Comparison of ENCODE assay signal across 9 mouse cellular contexts in genomic region chr7:92897021-92897420, GRCm38 (mm10). TPM values are rescaled to one million over a fixed set of nuclear protein-coding genes. Genes with fewer than 3 reads are reported as not detected.
DNase-seq lines count a peak whose midpoint lies in the region; ATAC-seq lines count a peak whose summit lies in the region.
"Had no signal": no experiment of that assay in that cellular context is flagged by ENCODE, and none has a peak within 500 bp of the region (broad histone marks: within the 10 kb centered on the region; RNA-seq: fewer than 3 reads in every experiment).

No protein-coding gene starts in this region.

- ATAC-seq in hindbrain, embryonic 16.5 days, result peak; percentile 67
- ATAC-seq in hindbrain, embryonic 14.5 days (ENCODE audit: low FRiP score), result no peak

- no peak for DNase-seq in hindbrain, embryonic 10.5 days (ENCODE audit: low spot score)
- peak; percentile 22 for DNase-seq in right cerebral cortex, postnatal 14 days
- DNase-seq in right cerebral cortex, postnatal 25 days, result no peak
- peak; percentile 23 for DNase-seq in fibroblast of lung, adult 2 months (ENCODE audit: low read depth)
- peak; percentile 64 for DNase-seq in retina, embryonic 14.5 days (ENCODE audit: low spot score)
- DNase-seq in spleen, postnatal 14 days (ENCODE audit: low spot score in 2 of 2), result no peak
- DNase-seq in hindbrain, embryonic 14.5 days (ENCODE audit: low spot score), result no peak

- H3K4me1 ChIP-seq in hindbrain, embryonic 16.5 days (ENCODE audit: control insufficient read depth, insufficient read depth, low read depth, low read length), result no peaks in the 10 kb centered on the region
- no peaks in the 10 kb centered on the region for H3K4me1 ChIP-seq in hindbrain, embryonic 10.5 days (replicated peaks)
- no peaks in the 10 kb centered on the region for H3K4me1 ChIP-seq in hindbrain, embryonic 14.5 days (replicated peaks; ENCODE audit: control insufficient read depth, insufficient read depth, low read length)
- H3K4me1 ChIP-seq: limb, embryonic 15.5 days had no signal

- H3K9me3 ChIP-seq in hindbrain, embryonic 16.5 days (ENCODE audit: control insufficient read depth, low read length), result 0 out of 2 replicates have a peak, but pooled peaks cover 3% of the 10 kb centered on the region
- H3K9me3 ChIP-seq in hindbrain, embryonic 10.5 days, result no peaks in the 10 kb centered on the region
- 0 out of 2 replicates have a peak, but pooled peaks cover 4% of the 10 kb centered on the region for H3K9me3 ChIP-seq in hindbrain, embryonic 14.5 days (ENCODE audit: control insufficient read depth, low read length)
- H3K9me3 ChIP-seq: limb, embryonic 15.5 days had no signal

- H3K9ac ChIP-seq in hindbrain, embryonic 16.5 days (ENCODE audit: low read depth, low read length), result no peak overlapping the region
- no peak overlapping the region for H3K9ac ChIP-seq in hindbrain, embryonic 14.5 days
- H3K9ac ChIP-seq: limb, embryonic 15.5 days had no signal

- WGBS in hindbrain, embryonic 16.5 days, result 59% methylated on average over 2 of the region's 2 CpGs
- WGBS in hindbrain, embryonic 10.5 days, result 66% methylated on average over 2 of the region's 2 CpGs
- 60% methylated on average over 2 of the region's 2 CpGs for WGBS in hindbrain, embryonic 14.5 days

- H3K4me2 ChIP-seq in hindbrain, embryonic 16.5 days (ENCODE audit: low read length), result no peak overlapping the region
- no peak overlapping the region for H3K4me2 ChIP-seq in hindbrain, embryonic 14.5 days (replicated peaks)
- H3K4me2 ChIP-seq: limb, embryonic 15.5 days had no signal

- H3K27ac ChIP-seq in hindbrain, embryonic 16.5 days (ENCODE audit: low read depth, low read length), result no peak overlapping the region
- no peak overlapping the region for H3K27ac ChIP-seq in hindbrain, embryonic 10.5 days
- no peak overlapping the region for H3K27ac ChIP-seq in hindbrain, embryonic 14.5 days
- H3K27ac ChIP-seq: limb, embryonic 15.5 days had no signal

- no peak overlapping the region for H3K4me3 ChIP-seq in hindbrain, embryonic 16.5 days (ENCODE audit: low read length)
- H3K4me3 ChIP-seq in hindbrain, embryonic 10.5 days, result no peak overlapping the region
- no peak overlapping the region for H3K4me3 ChIP-seq in hindbrain, embryonic 14.5 days (replicated peaks; ENCODE audit: low read length)
- H3K4me3 ChIP-seq: limb, embryonic 15.5 days had no signal

- H3K36me3 ChIP-seq in hindbrain, embryonic 16.5 days (ENCODE audit: control insufficient read depth, insufficient read depth, low read length), result no peaks in the 10 kb centered on the region
- no peaks in the 10 kb centered on the region for H3K36me3 ChIP-seq in hindbrain, embryonic 10.5 days
- no peaks in the 10 kb centered on the region for H3K36me3 ChIP-seq in hindbrain, embryonic 14.5 days (replicated peaks; ENCODE audit: control insufficient read depth, insufficient read depth)
- H3K36me3 ChIP-seq: limb, embryonic 15.5 days had no signal

- H3K27me3 ChIP-seq in hindbrain, embryonic 16.5 days (replicated peaks; ENCODE audit: control insufficient read depth, insufficient read depth, low read length), result no peaks in the 10 kb centered on the region
- H3K27me3 ChIP-seq in hindbrain, embryonic 10.5 days (ENCODE audit: insufficient read depth, poor library complexity, severe bottlenecking), result no peaks in the 10 kb centered on the region
- H3K27me3 ChIP-seq in hindbrain, embryonic 14.5 days (ENCODE audit: control insufficient read depth, insufficient read depth, low read length), result no peaks in the 10 kb centered on the region
- H3K27me3 ChIP-seq: limb, embryonic 15.5 days had no signal

RNA-seq across cellular contexts. Expression of gene Prcp, which starts 22.8 kb away (rescaled TPM):
- polyA plus RNA-seq in hindbrain, embryonic 16.5 days (2015; fragmentation: Nextera tagmentation; extraction: Ambion mirVana), result 18.9 and 20.9 TPM in 2 replicates
- polyA plus RNA-seq in hindbrain, embryonic 10.5 days (2016; fragmentation: Nextera tagmentation; extraction: Ambion mirVana), result 19.8 and 22.5 TPM in 2 replicates
- polyA plus RNA-seq in hindbrain, embryonic 14.5 days (2014; fragmentation: Nextera tagmentation; extraction: Ambion mirVana), result 20.3 and 21.1 TPM in 2 replicates

RNA-seq across cellular contexts. Expression of gene Ddias, which starts 23.0 kb away (rescaled TPM):
- polyA plus RNA-seq in hindbrain, embryonic 16.5 days (2015; fragmentation: Nextera tagmentation; extraction: Ambion mirVana), result 4.5 and 5.3 TPM in 2 replicates
- polyA plus RNA-seq in hindbrain, embryonic 10.5 days (2016; fragmentation: Nextera tagmentation; extraction: Ambion mirVana), result 17.4 and 23.9 TPM in 2 replicates
- polyA plus RNA-seq in hindbrain, embryonic 14.5 days (2014; fragmentation: Nextera tagmentation; extraction: Ambion mirVana), result 4.8 and 5.0 TPM in 2 replicates

Comparison
In these comparisons a context has a peak if more than half of its experiments do, and no peak if none do; other contexts are left out.
1. DNase-seq: peak in right cerebral cortex, postnatal 14 days (single experiment), fibroblast of lung, adult 2 months (single experiment) and retina, embryonic 14.5 days (single experiment); none in hindbrain, embryonic 10.5 days (single experiment), right cerebral cortex, postnatal 25 days (single experiment), spleen, postnatal 14 days (0 of 2) and hindbrain, embryonic 14.5 days (single experiment).